Mouse (Mus musculus) hindlimb bud, embryonic 11.5 days (tissue): ENCODE results near the gene Coro1c.

Experiments used
- DNase-seq: peaks from one replicate; pipeline ENCODE4 v3.0.0-alpha.2; 2012; ENCODE audit warnings: low read depth, low spot score; ENCODE audit errors: extremely low spot score

Coro1c gene

DNA sequence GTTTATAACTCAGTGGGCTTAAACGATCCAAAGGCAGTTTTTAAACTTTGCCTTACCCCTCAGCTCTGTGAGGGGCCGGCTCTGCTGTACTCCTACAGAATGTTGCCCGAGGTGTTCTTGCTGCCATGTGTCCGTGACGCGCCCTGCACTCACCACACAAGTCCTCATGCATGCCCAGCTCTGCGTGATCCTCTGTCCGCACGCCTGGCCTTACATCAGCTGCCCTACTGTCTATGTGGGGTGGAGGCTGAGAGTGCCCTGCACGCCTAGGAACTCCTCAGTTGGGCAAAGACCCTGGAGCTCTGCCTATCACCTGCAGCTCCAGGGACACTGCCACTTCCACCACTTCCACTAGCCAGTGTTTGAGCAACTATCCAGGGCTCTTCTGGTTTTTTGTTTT lies 50.0 kb downstream of the Coro1c start:
- no peak for DNase-seq

DNA sequence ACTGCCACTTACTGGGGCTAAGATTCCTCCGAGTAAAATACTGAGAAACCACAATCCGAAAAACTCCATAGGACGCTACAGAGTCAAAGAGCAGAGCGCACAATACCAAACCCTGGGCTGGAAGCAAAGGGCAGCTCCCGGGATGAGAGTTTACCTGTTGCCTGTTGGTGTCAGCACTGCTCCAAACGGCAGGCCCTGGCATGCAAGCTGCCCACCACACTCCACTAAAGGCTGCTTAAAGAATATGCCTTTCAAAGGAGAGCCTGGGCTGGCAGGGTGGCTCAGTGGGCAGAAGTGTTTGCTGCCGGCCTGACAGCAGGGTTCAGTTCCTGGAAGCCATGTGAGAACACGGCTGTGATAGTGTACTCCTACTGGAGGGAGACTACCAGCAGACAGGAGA lies 50.9 kb downstream of the Coro1c start:
- DNase-seq, result no peak

DNA sequence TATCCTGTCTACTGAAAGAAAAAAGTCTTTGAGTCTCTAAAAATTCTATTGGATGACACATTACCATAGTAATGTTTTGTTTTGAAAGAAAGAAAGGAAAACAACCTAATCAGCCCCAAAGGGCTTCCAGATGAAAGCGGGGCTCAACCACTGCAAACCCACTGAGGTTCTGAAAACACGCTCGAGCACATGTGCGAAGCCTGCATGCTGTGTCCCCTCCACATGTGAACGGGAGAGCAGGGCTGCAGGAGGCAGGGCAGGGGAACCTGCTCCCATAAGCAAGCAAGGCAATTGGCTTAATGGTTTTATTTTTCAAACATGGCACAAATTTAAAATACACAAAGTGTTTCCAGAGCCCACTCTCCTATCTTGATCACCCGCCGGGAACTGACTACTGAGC lies 51.9 kb downstream of the Coro1c start:
- DNase-seq, result no peak

DNA sequence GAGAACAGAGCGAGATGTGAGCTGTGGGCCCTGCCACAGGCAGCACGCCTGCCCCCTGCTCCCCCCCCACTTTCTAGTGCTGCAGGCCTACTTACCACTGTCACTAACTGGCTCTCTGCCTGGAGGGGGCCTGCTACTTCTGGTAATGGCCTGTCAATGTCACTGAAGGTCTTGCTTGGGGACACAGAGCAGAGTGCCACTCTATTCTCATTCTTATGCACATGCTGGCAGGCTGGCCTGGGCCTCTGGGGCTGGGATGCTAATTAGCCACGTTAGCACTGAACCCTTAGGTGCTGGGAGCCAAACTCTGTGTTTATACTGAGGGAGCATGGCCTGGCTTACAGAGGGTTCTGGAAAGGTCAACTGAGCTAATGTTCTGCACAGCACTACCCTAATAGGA lies 52.9 kb downstream of the Coro1c start:
- no peak for DNase-seq

DNA sequence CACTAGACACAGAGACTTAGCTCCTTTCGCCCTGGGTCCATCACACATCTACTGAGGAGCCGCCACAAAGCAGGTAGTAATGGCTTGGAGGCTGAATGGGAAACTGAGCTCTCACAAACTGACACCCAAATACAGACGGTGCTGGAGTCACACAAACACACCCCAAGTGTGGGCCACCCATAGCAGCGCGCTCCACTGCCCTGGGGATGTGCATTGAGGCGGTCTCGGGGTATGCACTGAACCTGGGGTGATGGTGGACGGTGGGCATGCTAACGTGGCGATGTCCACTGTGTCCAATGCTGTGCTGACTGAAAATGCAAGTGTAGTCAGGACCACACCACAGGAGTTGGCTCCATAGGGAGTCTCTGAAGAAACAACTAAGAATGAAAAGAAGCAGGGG lies 53.4 kb downstream of the Coro1c start:
- DNase-seq, result no peak

DNA sequence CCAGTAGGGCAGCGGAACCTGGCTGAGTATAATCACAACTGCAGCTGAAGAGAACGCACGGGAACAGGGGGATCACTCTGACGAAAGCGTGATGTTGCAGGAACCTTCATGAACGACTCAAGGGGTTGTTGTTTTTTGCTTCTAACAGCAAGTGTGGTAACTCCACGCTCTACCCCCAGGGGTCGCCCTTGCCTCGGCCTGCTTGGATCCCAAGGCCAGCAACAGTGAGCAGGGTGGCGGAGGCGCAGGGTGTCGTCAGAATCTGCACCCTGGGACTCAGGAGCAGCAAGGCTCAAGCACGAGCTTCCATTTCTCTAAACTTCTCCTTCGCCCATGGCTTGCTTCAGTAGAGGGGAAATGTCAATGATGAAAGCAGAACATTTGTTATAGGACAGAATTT lies 54.1 kb downstream of the Coro1c start:
- DNase-seq, result no peak

- no peak for DNase-seq
Measured at GRCm38 (mm10) chr5:113853541-113853940, 55.0 kb downstream of the Coro1c start.

DNA sequence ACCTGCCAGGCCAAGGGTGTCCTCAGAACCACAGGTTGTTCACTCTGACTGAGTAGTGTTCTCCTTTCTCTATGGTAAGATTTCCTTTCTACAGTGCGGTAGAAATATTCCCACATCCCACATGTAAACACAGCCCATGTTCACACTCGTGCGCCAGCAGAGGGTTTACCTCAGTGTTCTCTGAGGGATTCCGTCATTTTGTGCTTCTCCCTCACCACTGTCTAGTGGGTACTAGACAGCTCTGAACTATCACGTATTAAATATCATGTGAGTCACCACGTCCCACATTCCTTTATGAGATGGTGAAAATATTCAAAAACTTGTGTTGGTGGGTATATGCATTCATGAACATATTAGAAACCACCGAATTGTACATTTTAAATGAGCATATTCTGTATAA lies 56.1 kb downstream of the Coro1c start:
- DNase-seq, result no peak

DNA sequence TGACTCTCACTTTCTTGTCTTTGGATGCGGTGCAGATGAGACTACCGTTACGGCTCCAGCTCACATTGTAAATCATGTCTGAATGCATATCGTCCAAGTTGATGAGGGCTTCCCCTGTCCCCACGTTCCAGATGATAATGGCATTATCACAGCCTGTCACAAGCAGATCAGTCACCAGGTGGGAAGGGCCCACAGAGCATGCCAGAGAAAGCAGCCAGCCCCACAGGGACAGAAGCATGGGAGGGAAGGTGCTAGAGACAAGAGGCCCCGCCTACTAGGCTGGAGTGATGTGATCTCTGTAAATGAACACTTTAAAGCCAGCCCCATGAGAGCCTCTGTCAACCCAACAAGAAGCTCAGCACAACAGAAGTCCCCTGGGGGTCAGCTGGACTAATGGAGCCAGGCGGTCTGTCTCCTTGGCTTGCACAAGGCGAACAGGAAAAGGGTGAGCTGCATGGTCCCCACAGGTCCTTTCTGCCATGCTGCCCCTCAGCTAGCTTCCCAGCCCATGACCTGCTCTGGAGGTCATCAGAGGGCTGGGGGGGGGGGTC lies 57.8 kb downstream of the Coro1c start:
- DNase-seq, result no peak

DNA sequence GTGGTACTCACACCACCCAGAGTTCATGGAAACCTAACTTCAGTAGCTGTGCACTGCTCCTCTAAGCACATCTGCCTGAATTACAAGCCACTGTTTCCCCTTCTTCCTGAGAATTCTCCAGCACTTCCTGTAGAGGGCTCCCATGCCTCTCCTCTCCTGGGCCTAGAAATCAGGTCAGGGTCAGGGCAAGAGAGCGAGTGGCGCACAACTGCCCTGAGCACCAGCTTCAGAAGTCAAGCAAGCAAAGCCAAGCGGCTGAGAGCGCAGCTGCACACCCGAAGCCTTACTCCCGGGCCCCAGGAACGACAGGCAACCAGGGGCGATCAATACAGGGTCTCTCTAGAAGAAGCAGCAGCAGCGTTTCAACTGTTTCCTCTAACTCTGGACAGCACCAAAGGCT lies 60.9 kb downstream of the Coro1c start:
- no peak for DNase-seq

DNA sequence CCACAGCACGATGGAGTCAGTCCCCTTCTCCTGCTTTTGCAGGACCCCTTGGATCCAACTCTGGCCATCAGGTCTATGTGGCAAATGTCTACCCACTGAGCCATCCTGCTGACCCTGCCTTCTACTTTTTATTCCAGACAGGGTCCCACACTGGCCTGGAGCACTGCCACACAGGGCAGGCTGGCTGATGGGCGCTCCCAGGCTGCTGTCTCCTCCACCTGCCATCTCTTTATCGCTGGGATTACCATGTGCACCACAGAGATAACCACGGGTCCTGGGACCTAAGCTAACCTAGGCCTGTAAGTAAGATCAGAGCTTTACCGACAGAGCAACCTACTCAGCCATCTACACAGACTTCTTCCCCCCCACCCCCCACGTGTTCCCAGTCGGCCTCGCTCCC lies 61.9 kb downstream of the Coro1c start:
- no peak for DNase-seq

DNA sequence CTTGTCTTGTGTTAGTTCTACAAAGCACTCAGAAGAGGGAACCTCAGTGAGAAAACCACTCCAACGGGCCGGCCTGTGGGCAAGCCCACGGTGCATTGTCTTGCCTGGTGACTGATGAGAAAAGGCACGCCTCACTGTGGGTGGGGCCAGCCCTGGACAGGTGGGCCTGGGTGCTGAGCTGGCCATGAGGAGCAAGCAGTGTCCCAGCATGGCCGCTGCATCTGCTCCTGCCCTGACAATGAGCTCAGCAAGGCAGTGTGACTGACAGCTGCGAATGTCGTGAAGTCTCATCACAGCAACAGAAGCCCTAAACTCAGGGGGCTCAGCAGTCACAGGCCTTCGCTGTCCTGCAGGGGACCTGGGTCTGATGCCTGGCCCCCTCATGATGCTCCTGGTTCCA lies 62.9 kb downstream of the Coro1c start:
- DNase-seq, result no peak

DNA sequence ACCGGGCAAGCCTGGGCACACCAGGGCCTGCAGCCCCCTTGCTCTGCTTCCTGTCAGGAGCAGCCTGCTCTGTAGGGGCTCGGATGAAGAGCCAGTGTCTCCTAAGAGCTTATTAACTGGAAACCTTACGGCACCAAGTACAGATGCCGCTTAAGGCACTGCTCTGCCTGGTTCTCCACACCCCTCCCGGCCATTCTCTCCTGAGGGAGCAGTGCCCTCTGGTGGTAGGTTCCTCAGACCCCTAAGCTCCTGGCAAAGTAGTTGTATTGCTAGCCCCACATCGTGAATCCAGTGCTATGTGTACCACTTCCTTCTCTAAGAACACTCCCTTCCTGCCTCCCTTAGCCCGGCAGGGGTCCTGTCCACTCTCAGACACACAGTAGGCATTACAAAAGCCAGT lies 63.8 kb downstream of the Coro1c start:
- DNase-seq, result peak; percentile 37

DNA sequence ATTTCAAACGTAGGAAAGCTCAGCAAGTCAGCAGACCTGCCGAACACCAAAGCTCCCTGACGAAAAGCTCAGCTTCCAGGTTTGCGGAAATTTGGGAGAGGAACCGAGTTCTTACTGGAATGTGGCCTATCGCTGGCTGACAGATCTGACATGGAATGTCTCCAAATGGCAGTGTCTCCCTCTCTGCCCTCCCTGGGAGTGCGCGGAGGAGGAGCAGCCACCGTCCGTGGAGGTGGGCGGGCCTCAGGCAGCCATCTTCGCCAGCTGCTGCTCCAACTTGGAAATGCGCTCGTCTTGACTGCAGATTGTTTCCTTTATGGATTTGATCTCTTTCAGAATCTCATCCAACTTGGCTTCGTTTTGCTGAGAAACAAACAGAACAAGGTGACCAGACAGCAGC lies 64.5 kb downstream of the Coro1c start:
- no peak for DNase-seq

- DNase-seq, result no peak
Measured at GRCm38 (mm10) chr5:113842906-113843305, 65.7 kb downstream of the Coro1c start.

DNA sequence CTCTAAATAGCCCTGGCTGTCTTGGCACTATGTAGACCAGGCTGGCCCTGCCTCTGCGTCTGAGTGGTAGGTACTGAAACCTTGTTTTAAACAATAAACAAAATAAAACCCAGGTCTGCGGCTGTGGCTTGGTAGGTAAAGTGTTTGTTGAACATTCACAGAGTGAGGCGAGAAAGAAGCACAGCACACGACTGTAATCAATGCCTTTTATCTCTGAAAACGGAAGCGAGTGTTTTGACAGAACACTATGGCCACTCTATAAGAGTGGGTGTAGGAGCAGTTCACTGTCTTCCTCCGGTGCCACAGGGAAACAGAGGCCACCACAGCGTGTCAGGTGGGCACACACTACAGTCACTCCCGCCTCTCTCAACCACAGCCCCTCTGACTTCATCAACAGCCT lies 66.3 kb downstream of the Coro1c start:
- no peak for DNase-seq

DNA sequence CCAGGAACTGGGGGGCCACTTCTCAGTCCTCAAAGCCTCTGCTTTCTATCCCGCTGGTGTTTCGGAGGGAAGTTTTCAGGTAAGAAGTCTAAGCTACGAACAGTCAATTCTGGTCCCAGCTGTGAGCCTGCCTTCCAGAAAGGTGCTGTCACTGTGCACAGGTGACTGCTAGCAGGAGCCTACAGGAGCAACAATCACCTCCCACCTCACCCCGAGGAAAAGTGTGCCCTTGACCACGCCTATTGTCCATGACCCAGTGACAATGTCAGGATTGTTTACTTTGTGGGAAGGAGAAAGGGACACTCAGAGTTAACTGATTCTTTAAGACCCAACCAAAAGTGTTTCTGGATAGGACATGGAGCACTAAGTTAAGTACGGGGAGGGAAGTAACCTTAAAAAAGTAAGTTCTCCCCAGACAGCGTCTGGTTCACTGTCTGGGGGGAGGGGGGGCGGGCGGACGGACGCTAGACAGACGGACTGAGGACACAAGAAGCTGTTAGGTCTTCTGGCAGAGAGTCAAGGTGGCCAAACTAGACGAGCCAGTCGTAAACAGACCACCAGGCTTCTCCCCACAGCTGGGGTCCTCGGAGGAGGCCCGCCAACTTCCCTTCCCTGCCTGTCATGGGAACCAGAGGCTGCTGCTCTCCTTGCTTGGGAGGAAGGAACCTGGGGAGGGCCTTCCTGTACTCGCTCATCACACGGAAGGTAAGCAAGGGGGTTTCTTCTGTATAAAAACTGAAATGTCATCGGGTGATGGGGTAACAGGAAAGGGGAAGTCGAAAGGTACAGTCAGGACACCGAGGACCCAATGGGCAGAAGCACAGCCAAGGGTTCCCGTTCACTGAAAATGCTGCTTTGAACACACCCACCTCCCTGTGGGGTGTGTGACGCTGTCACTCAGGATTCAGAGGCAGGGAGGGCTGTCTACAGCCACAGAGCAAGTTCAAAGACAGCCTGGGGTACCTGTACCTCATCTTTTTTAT lies 67.0 kb downstream of the Coro1c start:
- DNase-seq, result no peak

DNA sequence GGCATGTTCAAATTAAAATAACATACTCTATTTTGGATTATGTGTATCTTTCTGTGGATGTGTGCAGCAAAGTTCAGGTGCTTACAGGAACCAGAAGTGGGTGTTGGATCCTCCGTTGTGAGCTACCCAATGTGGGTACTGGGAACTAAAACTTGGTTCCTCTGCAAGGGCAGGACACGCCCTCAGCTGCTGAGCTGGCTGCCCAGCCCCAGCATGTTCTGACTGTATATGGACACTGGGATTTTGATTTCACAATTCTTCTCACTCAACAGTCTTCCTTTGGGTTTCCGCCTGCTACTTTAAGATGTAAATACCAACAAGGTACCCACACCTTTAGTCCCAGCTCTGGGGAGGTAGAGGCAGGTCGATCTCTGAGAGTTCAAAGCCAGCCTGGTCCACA lies 68.1 kb downstream of the Coro1c start:
- DNase-seq, result no peak

GRCm38 (mm10) chr5:113836961-113837360 lies 71.6 kb downstream of the Coro1c start:
- DNase-seq, result no peak

GRCm38 (mm10) chr5:113833316-113833947 lies 75.1 kb downstream of the Coro1c start:
- no peak for DNase-seq

DNA sequence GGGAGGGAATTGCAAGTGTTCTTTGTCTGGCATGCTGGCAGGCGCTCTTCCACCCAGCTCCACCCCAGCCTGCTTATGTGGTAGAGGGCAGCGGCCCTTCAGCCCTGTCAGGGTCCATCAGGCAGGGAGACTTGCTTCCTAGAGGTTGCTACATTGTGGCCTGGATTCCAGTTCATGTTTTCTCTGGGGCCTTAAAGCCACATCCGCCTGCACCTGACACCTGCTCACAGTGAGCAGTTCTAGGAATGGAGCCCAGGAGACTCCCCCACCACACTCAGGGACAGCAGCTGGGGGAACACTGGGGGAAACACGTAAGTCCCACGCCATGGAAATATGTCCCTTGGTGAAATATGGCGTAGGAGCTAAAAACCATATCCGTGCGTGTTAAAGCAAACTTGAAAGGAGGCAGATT lies 76.1 kb downstream of the Coro1c start, which contains the start of gene Selplg:
Selplg (minus strand) TSS at position 155 of the 412 bp plus-strand sequence.
- no peak for DNase-seq

DNA sequence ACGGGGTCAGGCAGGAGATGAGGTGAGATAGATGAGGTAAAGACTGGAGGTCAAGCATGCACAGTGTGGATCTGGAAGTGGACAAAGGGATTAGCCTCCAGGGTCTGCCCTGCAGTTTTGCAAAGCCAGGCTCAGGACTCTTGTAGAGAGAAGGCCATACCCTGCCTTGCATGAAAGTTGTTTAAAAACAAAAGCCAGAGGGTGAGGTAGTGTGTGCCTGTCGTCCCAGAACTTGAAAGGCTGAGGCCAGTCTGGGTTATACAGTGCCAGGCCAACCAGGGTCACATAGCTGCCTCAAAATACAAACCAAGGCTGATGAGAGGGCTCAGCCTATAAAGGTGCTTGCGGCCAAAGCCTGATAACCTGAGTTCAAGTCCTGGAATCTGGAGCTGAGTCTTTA lies 76.8 kb downstream of the Coro1c start:
- no peak for DNase-seq
